Mouse (Mus musculus) B cell, adult 67 days (primary cell): Measurements from ENCODE around the gene Ep400. TPM values are rescaled to one million over a fixed set of nuclear protein-coding genes. Genes with fewer than 3 reads are reported as not detected.

ENCODE experiments used
- total RNA-seq, 2 experiments: library from RNA; stranded (reverse); gene quantifications; 4 replicates each; pipeline ENCODE4 v1.2.4; 2023

Ep400 gene
- 100 to 1,000 TPM; 221 to 247 TPM for total RNA-seq

GRCm38 (mm10) chr5:110770448-110771158 is at the start of gene Ep400:
Gene Ep400, minus strand, starts transcription at chr5:110770717.

GRCm38 (mm10) chr5:110809667-110810325 is 39.3 kb upstream of the Ep400 start, which contains the start of gene Ulk1:
Gene Ulk1, minus strand, starts transcription at chr5:110810097.

DNA sequence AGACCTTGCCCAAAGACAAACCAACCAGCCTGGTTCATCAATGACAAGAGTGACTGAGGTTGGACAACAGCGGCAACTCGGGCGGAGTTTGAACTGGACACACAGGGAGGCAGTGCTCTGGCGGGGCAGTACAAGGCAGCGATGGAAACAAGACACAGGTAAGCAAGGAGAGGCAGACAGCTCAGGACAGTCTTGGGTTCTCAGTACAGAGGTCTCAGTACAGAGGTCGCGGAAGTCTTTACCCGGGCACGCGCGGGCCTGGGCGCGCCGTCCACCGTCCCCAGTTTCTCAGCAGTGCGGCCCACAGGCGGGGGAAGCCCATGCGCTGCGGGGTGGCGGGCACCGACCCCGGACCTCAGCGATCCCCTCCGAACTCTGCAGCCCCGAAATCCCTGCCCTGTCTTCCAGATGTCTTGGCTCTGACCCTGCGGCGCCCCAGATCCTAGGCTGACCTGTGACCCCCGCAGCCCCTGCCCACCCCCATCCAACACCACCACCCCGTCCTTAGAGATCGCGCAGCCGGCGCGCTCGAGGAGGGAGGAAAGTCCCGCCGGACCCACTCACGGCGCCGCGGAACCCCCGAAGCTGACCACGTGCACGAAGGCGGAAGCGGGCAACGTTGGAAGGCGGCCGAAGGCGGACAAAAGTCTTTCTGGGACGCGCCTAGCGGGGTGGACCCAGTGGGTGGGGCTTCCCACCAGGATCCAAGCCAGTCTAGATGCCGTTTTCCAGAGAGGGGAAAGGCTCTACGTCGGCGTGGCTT is 9.7 kb upstream of the Ep400 start, which contains the start of gene Pus1:
Gene Pus1 (minus strand): TSS at position 662 of the 763 bp plus-strand sequence.

GRCm38 (mm10) chr5:110652719-110653648 is 117.5 kb downstream of the Ep400 start, which contains the start of the genes Noc4l and Ddx51:
Gene Noc4l, minus strand, starts transcription at chr5:110653417.
Gene Ddx51, plus strand, starts transcription at chr5:110653451.

Other genes starting within 250 kb of the Ep400 start
- gene Galnt9, start 226.4 kb downstream of the Ep400 start, total RNA-seq = not detected
- 10 to 100 TPM; 77.7 to 83.6 TPM for gene Noc4l, start 117.3 kb downstream of the Ep400 start, total RNA-seq
- gene Ddx51, start 117.3 kb downstream of the Ep400 start, total RNA-seq = 10 to 100 TPM; 86.4 to 88.7 TPM
- 10 to 100 TPM; 32.5 to 38.1 TPM for gene Pus1, start 9.9 kb upstream of the Ep400 start, total RNA-seq
- 10 to 100 TPM; 45.8 to 59.2 TPM for gene Ulk1, start 39.4 kb upstream of the Ep400 start, total RNA-seq
- gene Hscb, start 69.1 kb upstream of the Ep400 start, total RNA-seq = 10 to 100 TPM; 23.3 to 24.2 TPM
- gene Chek2, start 69.3 kb upstream of the Ep400 start, total RNA-seq = 10 to 100 TPM; 13.1 to 13.6 TPM
- gene Ttc28, start 109.1 kb upstream of the Ep400 start, total RNA-seq = 10 to 100 TPM; 26.3 to 29.1 TPM